Mouse (Mus musculus) lung, postnatal 0 days (tissue): ENCODE data around the gene Dock7. TPM values are rescaled to one million over a fixed set of nuclear protein-coding genes. Genes with fewer than 3 reads are reported as not detected.

ENCODE experiments used
- ATAC-seq: fragments of 200-750 bp; cut with Nextera tagmentation; 2 replicates; pipeline ENCODE4 v1.8.0; 2017; ENCODE audit warnings: moderate library complexity
- DNase-seq: peaks from one replicate; pipeline ENCODE4 v3.0.0-alpha.2; 2016; ENCODE audit warnings: low spot score
- H3K27ac ChIP-seq: fragments of 300-500 bp; sonication (generic); 2 replicates; pipeline ENCODE4 v1.5.1; 2014; ENCODE audit warnings: antibody characterized with exemption, mild to moderate bottlenecking, low read length, mixed read lengths
- H3K27me3 ChIP-seq: fragments of 300-500 bp; sonication (generic); replicated peaks from 2 replicates; pipeline ENCODE4 v1.6.1; 2014; ENCODE audit warnings: low read length, mixed read lengths; ENCODE audit not compliant: insufficient read depth
- H3K36me3 ChIP-seq: fragments of 300-500 bp; sonication (generic); 2 replicates; pipeline ENCODE4 v1.6.1; 2014; ENCODE audit warnings: low read length, mixed read lengths; ENCODE audit not compliant: insufficient read depth
- H3K4me1 ChIP-seq: fragments of 300-500 bp; sonication (generic); 2 replicates; pipeline ENCODE4 v1.6.1; 2014; ENCODE audit warnings: antibody characterized with exemption, low read depth, low read length, mixed read lengths; ENCODE audit not compliant: insufficient read depth
- H3K4me2 ChIP-seq: fragments of 300-500 bp; sonication (generic); replicated peaks from 2 replicates; pipeline ENCODE4 v1.6.1; 2014; ENCODE audit warnings: low read depth, mild to moderate bottlenecking, low read length, moderate library complexity, mixed read lengths
- H3K4me3 ChIP-seq: fragments of 300-500 bp; sonication (generic); 2 replicates; pipeline ENCODE4 v1.5.1; 2014; ENCODE audit warnings: low read depth, low read length
- H3K9ac ChIP-seq: fragments of 300-500 bp; sonication (generic); replicated peaks from 2 replicates; pipeline ENCODE4 v1.6.1; 2014; ENCODE audit warnings: low read depth, mild to moderate bottlenecking
- H3K9me3 ChIP-seq: fragments of 300-500 bp; sonication (generic); 2 replicates; pipeline ENCODE4 v1.6.1; 2016; ENCODE audit warnings: low read length, mixed read lengths
- CTCF ChIP-seq: IDR thresholded peaks from 2 replicates; pipeline ENCODE4 v1.5.1; 2016; ENCODE audit warnings: antibody characterized with exemption, mild to moderate bottlenecking
- EP300 ChIP-seq: IDR thresholded peaks from 2 replicates; pipeline ENCODE4 v1.6.1; 2016; ENCODE audit warnings: antibody characterized with exemption, mild to moderate bottlenecking, control low read depth
- WGBS: fragments of 180-500 bp; shearing (Covaris S2); extraction: QIAGEN DNeasy Blood & Tissue Kit; methylation state at CpG from one replicate; pipeline ENCODE4 v1.1.7; 2014; 5-methylcytosine and 5-hydroxymethylcytosine counted together
- polyA plus RNA-seq: library from polyadenylated mRNA; unstranded; fragments of >200 nt; fragmentation: Nextera tagmentation; extraction: Ambion mirVana; gene quantifications from 2 replicates; pipeline ENCODE4 v1.2.1, GENCODE M21; 2015

Dock7 gene
- polyA plus RNA-seq, 1 experiment from 2014 or later = 20.1 TPM

DNA sequence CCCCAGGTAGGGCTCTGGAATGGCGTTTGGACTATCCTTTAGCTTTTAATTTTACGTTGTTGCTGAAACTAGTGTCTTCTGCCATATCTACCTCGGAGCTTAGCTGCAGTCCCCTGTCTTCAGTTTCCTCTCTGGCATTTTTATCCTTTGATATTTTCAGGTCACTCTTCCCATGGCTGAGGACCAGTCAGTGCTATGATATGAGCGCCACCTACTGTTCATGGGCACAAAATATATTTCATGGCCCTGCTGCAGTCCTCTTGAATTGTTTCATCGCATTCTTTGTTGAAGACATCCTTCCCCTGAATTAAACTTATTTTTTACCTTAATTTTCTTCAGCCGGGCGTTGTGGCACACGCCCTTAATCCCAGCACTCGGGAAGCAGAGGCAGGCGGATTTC is 233.6 kb downstream of the Dock7 start:
- no peak overlapping the region for H3K9ac ChIP-seq
- no peak overlapping the region for H3K4me3 ChIP-seq
- DNase-seq = peak; percentile 77
- H3K4me2 ChIP-seq = no peak overlapping the region
- peak; percentile 61; the same call in 1 of the 2 replicates for ATAC-seq
- WGBS = 14% methylated on average over 10 of the region's 10 CpGs
- H3K27ac ChIP-seq = no peak overlapping the region
- no peaks in the 10 kb centered on the region for H3K4me1 ChIP-seq
- H3K36me3 ChIP-seq = no peaks in the 10 kb centered on the region
- no peaks in the 10 kb centered on the region for H3K27me3 ChIP-seq
- TF ChIP-seq EP300 = no peak
- TF ChIP-seq CTCF = peak; percentile 92
- no peaks in the 10 kb centered on the region for H3K9me3 ChIP-seq

Other genes with a start within 250 kb of the Dock7 start
- 37.7 and 39.9 TPM in 2 replicates for gene Usp1, start 197.1 kb downstream of the Dock7 start, polyA plus RNA-seq
- gene Angptl3, start 90.0 kb downstream of the Dock7 start, polyA plus RNA-seq = 0.61 and 0.75 TPM in 2 replicates
- gene Atg4c, start 73.0 kb upstream of the Dock7 start, polyA plus RNA-seq = 8.1 and 8.9 TPM in 2 replicates
- 0.11 and 0.17 TPM in 2 replicates for gene Gm12689, start 175.0 kb upstream of the Dock7 start, polyA plus RNA-seq